Mouse (Mus musculus) hematopoietic stem cell, adult 5-6 weeks (primary cell): Measurements from ENCODE around the gene Umad1. TPM values are rescaled to one million over a fixed set of nuclear protein-coding genes. Genes with fewer than 3 reads are reported as not detected.
A peak's percentile ranks its signal among the peaks of the same experiment; 100 is the strongest.

Experiments
- ATAC-seq, 2 experiments: fragments of 125-278 bp in 1 of 2; replicated peaks in 1 of 2; 2 replicates each; pipeline ENCODE4 v1.8.0; 2016 to 2017; ENCODE audit warnings: inconsistent platforms in 2 of 2, mild to moderate bottlenecking in 2 of 2, moderate number of reproducible peaks in 2 of 2, low read depth in 1 of 2, moderate TSS enrichment in 1 of 2; ENCODE audit not compliant: low FRiP score in 2 of 2, poor library complexity in 2 of 2, severe bottlenecking in 2 of 2, insufficient read depth in 1 of 2, low TSS enrichment in 1 of 2
- total RNA-seq: library from RNA; stranded (forward); fragments of 172-1452, 232-1000 nt; gene quantifications from 2 replicates; pipeline ENCODE4 v1.2.3, GENCODE M21; 2017

The Umad1 gene
- total RNA-seq, 1 experiment from 2014 or later, result 7.3 TPM

DNA sequence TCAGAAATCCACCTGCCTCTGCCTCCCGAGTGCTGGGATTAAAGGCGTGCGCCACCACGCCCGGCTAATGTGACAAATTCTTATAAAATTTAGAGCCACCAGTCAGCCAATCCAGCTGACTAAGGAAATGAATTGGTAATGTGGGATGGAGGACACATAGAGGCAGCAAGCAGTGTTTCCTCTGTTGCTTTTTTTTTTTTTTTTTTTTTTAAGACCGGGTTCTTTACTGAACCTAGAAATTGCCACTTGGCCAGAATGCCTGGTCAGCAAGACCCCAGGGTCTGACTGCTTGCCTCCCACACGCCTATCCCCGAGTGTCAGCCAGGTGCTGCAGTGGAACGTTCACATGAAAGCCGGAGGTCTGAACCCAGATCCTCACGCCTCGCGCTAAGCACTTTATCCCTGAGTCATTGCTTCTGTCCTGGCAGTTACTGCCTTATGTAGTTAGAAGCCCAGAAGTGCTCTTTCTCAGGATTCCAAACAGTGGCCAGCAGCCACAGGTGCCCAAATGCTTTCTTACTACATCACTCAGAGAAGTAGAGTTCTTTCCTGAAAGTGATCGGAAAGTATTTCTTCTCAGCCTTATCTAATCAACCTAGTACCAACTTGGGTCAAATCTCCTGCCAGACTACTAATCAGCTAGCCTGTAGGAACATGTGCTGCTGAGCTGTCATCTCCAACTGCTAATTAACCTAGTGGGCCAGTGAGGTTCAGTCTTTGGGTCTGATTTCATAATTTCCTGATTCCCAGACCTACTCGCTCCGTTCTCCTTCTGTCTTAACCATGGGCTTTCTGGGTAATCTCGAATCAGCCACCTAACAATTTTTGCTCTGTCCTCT, 225.6 kb downstream of the Umad1 start:
- ATAC-seq, result peak in 1 of 2 experiments; percentile 24; a peak in 2 of 4 replicates

DNA sequence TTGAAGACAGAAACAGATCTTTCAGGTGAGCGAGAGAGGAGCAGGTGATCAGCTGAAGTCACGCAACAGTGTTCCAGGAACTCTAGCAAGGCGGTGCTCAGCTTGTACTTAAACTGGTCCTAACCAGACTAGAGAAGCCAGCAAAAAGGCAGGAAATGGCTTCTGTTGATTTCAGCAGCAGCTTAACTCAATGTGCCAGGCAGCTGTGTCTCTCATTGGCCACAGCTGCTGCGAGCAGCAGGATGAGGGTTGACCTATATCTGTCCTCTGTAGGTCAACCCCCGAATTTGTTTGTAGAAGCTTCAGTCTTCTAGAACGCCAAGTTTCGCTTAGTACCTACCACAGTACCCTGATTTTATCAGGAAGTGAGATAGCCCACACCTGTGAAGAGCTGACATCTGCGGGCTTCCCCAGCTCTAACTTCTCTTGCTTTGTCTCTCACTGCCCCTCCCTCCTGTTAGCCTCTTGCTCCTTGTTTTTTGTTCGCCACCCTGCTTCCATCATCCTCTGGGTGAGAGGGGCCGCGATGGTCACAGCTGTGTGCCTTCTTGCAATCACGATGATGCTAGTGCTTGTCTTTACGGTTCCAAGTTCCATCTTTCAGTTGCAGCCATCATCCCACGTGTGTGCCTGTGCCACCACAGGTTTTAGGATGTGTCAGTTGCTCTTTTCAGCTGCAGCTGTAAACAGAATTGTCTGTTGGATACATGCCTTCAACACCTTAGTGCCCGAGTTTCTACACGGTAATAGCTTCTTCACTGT, 226.5 kb downstream of the Umad1 start:
- peak in 1 of 2 experiments; percentile 46; a peak in 1 of 4 replicates for ATAC-seq

DNA sequence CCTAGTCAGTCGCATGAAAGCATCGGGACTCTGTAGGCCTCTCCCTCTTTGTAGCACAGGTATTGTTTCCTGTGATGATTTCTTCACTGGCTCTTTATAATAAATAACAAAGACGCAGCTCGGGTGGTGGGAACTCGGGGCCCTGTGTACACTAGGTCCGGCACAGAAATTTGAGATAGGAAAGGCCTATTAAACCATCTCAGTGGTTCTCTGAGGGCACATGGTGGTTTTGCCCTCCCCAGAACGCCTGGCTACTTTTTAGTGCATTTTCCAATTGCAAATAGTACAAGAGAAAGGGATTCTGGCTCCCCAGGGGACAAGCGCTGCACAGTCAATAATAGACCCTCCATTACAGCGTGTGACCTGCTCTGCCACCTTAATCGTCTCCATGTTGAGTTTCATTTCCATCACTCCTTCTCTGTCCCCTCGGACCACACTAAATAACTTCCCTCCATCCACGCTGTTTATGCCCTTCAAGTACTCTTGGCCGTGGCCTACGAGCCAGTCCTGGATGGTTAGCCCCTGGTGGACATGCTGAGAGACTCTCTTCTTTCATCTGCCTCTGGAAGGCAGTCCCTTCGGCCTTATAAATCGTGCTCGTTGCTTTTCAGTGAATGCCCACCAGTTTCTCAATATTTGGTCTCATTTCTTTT, 227.4 kb downstream of the Umad1 start:
- ATAC-seq, result no peak

DNA sequence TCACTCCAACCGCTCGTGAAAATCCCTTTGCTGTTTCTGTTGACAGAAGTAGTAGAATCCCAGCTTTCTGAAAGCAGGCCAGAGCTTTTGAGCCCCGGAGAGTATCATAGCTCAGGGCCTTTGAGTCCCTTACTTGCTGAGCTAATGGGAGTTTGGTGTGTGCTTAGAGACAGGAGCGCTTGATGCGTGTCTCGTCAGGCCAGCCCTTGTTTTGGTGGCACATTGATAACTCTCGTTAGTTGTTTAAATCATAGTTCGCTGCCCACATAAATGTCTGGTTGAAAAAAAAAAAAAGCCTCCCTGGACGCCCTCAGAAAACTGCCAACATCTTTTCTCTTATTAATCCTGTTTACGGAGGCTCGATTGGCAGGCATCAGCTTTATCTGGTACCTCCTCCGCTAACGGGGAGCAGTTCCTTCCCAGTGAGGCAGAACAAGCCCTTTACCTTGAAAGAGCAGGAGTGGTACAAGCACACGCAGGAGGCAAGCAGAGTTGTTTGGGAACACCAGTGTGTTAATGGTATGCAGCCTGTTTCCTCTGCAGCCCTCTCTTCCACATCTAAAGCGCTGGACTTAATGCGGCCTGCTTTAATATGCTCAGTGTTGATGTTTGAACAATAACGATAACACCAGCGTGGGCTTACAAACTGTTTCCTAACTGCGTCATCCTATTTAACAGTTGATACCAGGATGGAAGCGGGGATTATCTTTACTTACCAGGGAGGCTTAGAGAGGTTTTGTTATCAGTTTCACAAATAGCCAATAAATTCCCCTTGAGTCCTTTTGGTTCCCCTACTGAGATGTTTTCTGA, 228.2 kb downstream of the Umad1 start:
- peak in 1 of 2 experiments; percentile 50; a peak in 1 of 4 replicates for ATAC-seq

GRCm38 (mm10) chr6:8488249-8488648, 229.2 kb downstream of the Umad1 start:
- no peak for ATAC-seq

- ATAC-seq, result no peak
These were observed 230.2 kb downstream of the Umad1 start for GRCm38 (mm10) chr6:8489266-8489665.

GRCm38 (mm10) chr6:8489938-8490585, 231.0 kb downstream of the Umad1 start:
- ATAC-seq, result no peak

DNA sequence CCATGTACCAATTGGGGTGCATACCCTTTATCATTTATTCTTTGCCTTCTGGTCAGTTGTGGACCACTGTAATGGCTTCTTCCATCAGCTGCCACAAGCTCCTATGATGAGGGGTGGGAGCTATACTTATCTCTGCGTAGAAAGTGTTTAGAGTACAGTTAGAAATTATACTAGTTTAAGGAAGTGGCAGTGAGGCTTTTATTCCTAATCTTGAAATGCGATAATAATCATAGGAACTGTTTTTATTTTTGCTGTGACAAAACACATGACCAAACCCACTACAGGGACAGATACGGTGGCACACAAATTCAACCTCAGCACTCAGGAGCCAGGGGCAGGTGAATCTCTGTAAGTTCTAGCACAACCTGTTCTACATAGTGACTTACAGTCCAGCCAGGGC, 233.2 kb downstream of the Umad1 start:
- no peak for ATAC-seq

GRCm38 (mm10) chr6:8495109-8495826, 236.2 kb downstream of the Umad1 start:
- peak; percentile 53 to 60; a peak in 3 of 4 replicates for ATAC-seq

- peak in 1 of 2 experiments; percentile 5; a peak in 1 of 4 replicates for ATAC-seq
These were observed 236.7 kb downstream of the Umad1 start for GRCm38 (mm10) chr6:8495827-8496222.

GRCm38 (mm10) chr6:8497234-8497867, 238.3 kb downstream of the Umad1 start:
- no peak for ATAC-seq

GRCm38 (mm10) chr6:8497868-8498257, 238.8 kb downstream of the Umad1 start:
- ATAC-seq, result no peak

- no peak for ATAC-seq
These were observed 239.9 kb downstream of the Umad1 start for GRCm38 (mm10) chr6:8498961-8499360.

GRCm38 (mm10) chr6:8503953-8504352, 244.9 kb downstream of the Umad1 start:
- ATAC-seq, result no peak

DNA sequence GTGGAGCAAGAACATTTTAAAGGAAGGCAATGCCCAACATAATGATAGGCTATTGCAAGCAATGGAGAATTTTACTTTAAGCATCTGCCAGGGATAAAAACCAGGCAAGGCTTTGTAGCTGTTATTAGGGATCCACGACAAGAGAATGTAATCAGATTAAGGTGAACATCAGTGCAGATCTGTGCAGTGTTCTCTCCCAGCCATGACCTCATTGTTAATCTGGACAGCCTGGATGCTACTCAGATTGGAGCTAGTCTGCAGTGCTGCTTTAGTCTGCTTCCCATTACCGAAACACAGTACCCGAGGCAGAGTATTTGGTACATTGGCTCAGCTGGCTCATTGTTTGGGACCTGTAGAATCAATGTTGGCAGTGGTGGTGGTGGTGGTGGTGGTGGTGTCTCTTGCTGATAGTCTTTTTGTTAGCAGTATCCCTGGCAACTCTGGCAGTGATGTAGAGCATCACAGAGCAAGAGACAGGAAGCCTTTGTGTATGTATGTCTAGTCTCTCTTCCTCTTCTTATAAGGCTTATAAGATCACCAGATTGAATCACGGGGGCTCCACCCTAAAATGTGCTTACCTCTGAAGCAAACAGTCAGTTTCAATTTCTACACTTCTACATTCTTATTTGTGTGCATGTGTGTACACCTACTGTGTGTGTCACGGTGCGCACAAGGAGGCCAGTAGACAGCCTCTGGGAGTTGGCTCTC, 245.6 kb downstream of the Umad1 start:
- no peak for ATAC-seq
